Comparison of ENCODE assay signal across 8 mouse cellular contexts in the genomic region with DNA sequence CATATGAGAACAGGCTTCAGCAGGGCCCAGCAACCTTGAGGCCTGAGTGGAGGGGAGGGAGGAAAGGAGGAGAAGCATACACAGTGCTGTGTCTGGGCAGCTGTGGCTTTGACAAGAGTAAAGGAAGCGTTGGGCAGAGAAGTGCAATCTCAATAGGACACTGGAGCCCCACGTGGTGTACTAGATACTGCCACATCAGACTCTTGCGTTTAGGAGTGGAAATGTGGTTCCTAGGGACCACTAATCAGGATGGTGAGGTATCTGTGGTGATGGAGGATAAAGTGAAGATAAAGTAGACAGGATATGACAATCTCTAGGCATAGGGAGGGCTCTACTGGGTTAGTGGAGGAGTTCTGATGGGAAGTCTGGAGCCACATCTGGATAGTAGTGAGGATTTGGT. TPM values are rescaled to one million over a fixed set of nuclear protein-coding genes. Genes with fewer than 3 reads are reported as not detected.
DNase-seq lines count a peak whose midpoint lies in the region; ATAC-seq and TF ChIP-seq lines count a peak whose summit lies in the region.

No protein-coding gene starts in this region.

- H3K36me3 ChIP-seq in E14TG2a.4 (ENCODE audit: insufficient read depth, low read length), result peaks cover 61% of the 10 kb centered on the region
- H3K36me3 ChIP-seq in hindbrain, embryonic 10.5 days, result peaks cover 46% of the 10 kb centered on the region

- peak; percentile 5; the same call in 1 of the 2 replicates for ATAC-seq in megakaryocyte progenitor cell, adult 5-6 weeks (replicated peaks; ENCODE audit: poor library complexity)

- no peaks in the 10 kb centered on the region for H3K27me3 ChIP-seq in E14TG2a.4 (ENCODE audit: insufficient read depth, low read length)
- H3K27me3 ChIP-seq in hindbrain, embryonic 10.5 days (ENCODE audit: insufficient read depth, poor library complexity, severe bottlenecking), result no peaks in the 10 kb centered on the region

- peak; percentile 88 for DNase-seq in heart, adult 11 months
- no peak for DNase-seq in heart, adult 8-10 months (ENCODE audit: low spot score)
- DNase-seq in hindbrain, embryonic 10.5 days (ENCODE audit: low spot score), result no peak
- DNase-seq in retina, embryonic 14.5 days (ENCODE audit: low spot score), result no peak
- DNase-seq in retina, postnatal 1 day, result no peak
- no peak for DNase-seq in adrenal gland, postnatal 4 days (ENCODE audit: low spot score in 2 of 2)

- H3K27ac ChIP-seq in hindbrain, embryonic 10.5 days, result no peak overlapping the region; the same call in 1 of the 2 replicates

- TF ChIP-seq CTCF in E14TG2a.4 (conservative IDR thresholded peaks at IDR 0.05; ENCODE audit: low read length), result no peak

- H3K9me3 ChIP-seq in E14TG2a.4 (ENCODE audit: low read length), result no peaks in the 10 kb centered on the region
- no peaks in the 10 kb centered on the region for H3K9me3 ChIP-seq in hindbrain, embryonic 10.5 days

- H3K4me1 ChIP-seq in E14TG2a.4 (replicated peaks; ENCODE audit: low read depth, low read length), result peaks cover 63% of the 10 kb centered on the region
- H3K4me1 ChIP-seq in hindbrain, embryonic 10.5 days (replicated peaks), result peaks cover 41% of the 10 kb centered on the region

- H3K4me3 ChIP-seq in E14TG2a.4 (replicated peaks; ENCODE audit: low read length), result peak overlapping the region; percentile 98
- H3K4me3 ChIP-seq in hindbrain, embryonic 10.5 days, result peak overlapping the region; percentile 88

- WGBS in hindbrain, embryonic 10.5 days, result 69% methylated on average over 3 of the region's 3 CpGs

RNA-seq across cellular contexts. Expression of gene Kri1, which starts 1.0 kb away (rescaled TPM):
- total RNA-seq in heart, adult 8-10 months (2022), result 10 to 100 TPM; 16.2 to 18.3 (median 17.3) TPM
- 17.6 and 19.4 TPM in 2 replicates for polyA plus RNA-seq in hindbrain, embryonic 10.5 days (2016; fragmentation: Nextera tagmentation; extraction: Ambion mirVana)
- total RNA-seq in megakaryocyte progenitor cell, adult 5-6 weeks (2015), result 33.8 and 38.8 TPM in 2 replicates
- 83.1 and 87.6 TPM in 2 replicates for total RNA-seq in megakaryocyte progenitor cell, adult 5-6 weeks (2017)
- total RNA-seq in adrenal gland, postnatal 4 days (2021), result 10 to 100 TPM; 40.2 to 41.8 TPM

RNA-seq across cellular contexts. Expression of gene Cdkn2d, which starts 4.5 kb away (rescaled TPM):
- 10 to 100 TPM; 15.1 to 17.7 (median 16.7) TPM for total RNA-seq in heart, adult 8-10 months (2022)
- 58.4 and 73.5 TPM in 2 replicates for polyA plus RNA-seq in hindbrain, embryonic 10.5 days (2016; fragmentation: Nextera tagmentation; extraction: Ambion mirVana)
- total RNA-seq in megakaryocyte progenitor cell, adult 5-6 weeks (2015), result 24.1 and 24.3 TPM in 2 replicates
- 11.2 and 16.1 TPM in 2 replicates for total RNA-seq in megakaryocyte progenitor cell, adult 5-6 weeks (2017)
- 10 to 100 TPM; 21.9 to 25.6 TPM for total RNA-seq in adrenal gland, postnatal 4 days (2021)

RNA-seq across cellular contexts. Expression of gene Atg4d, which starts 21.7 kb away (rescaled TPM):
- total RNA-seq in heart, adult 8-10 months (2022), result 100 to 1,000 TPM in 1 of 4 experiments, 10 to 100 TPM in 3; 87.0 to 105 (median 93.5) TPM
- 52.3 and 59.4 TPM in 2 replicates for polyA plus RNA-seq in hindbrain, embryonic 10.5 days (2016; fragmentation: Nextera tagmentation; extraction: Ambion mirVana)
- total RNA-seq in megakaryocyte progenitor cell, adult 5-6 weeks (2015), result 3.9 and 5.0 TPM in 2 replicates
- 6.1 and 7.0 TPM in 2 replicates for total RNA-seq in megakaryocyte progenitor cell, adult 5-6 weeks (2017)
- total RNA-seq in adrenal gland, postnatal 4 days (2021), result 10 to 100 TPM; 33.4 to 38.7 TPM

RNA-seq across cellular contexts. Expression of gene Ap1m2, which starts 25.4 kb away (rescaled TPM):
- not detected for total RNA-seq in heart, adult 8-10 months (2022)
- 4.8 and 14.6 TPM in 2 replicates for polyA plus RNA-seq in hindbrain, embryonic 10.5 days (2016; fragmentation: Nextera tagmentation; extraction: Ambion mirVana)
- 0.32 and 0.57 TPM in 2 replicates for total RNA-seq in megakaryocyte progenitor cell, adult 5-6 weeks (2015)
- total RNA-seq in megakaryocyte progenitor cell, adult 5-6 weeks (2017), result 0.44 and 2.8 TPM in 2 replicates
- total RNA-seq in adrenal gland, postnatal 4 days (2021), result 1 to 10 TPM in 1 of 2 experiments, not detected in 1; 3.4 TPM

RNA-seq across cellular contexts. Expression of gene Slc44a2, which starts 33.7 kb away (rescaled TPM):
- 100 to 1,000 TPM in 1 of 4 experiments, 10 to 100 TPM in 3; 90.2 to 124 (median 94.3) TPM for total RNA-seq in heart, adult 8-10 months (2022)
- 68.7 and 75.7 TPM in 2 replicates for polyA plus RNA-seq in hindbrain, embryonic 10.5 days (2016; fragmentation: Nextera tagmentation; extraction: Ambion mirVana)
- total RNA-seq in megakaryocyte progenitor cell, adult 5-6 weeks (2015), result 80.9 and 85.5 TPM in 2 replicates
- total RNA-seq in megakaryocyte progenitor cell, adult 5-6 weeks (2017), result 66.8 and 68.2 TPM in 2 replicates
- 10 to 100 TPM; 73.6 to 75.4 TPM for total RNA-seq in adrenal gland, postnatal 4 days (2021)

Comparison
In these comparisons a context has a peak if more than half of its experiments do, and no peak if none do; other contexts are left out.
1. RNA of gene Atg4d, which starts 21.7 kb away (total RNA-seq): 87.0 to 105 TPM in heart, adult 8-10 months and 33.4 to 38.7 TPM in adrenal gland, postnatal 4 days; 3.9 to 7.0 TPM in megakaryocyte progenitor cell, adult 5-6 weeks; every median in the first group is over 4 times any median in the second.